Mouse (Mus musculus) ES-Bruce4 (cell line): Measurements from ENCODE around the gene Ssu72.

Source experiments
- CTCF ChIP-seq: IDR thresholded peaks from one replicate; pipeline ENCODE4 v1.8.1; 2011; ENCODE audit warnings: low read depth, low read length
- EP300 ChIP-seq: IDR thresholded peaks from 2 replicates; pipeline ENCODE4 v1.6.1; 2011; ENCODE audit warnings: low read depth, low read length; ENCODE audit not compliant: insufficient read depth
- POLR2A ChIP-seq: IDR thresholded peaks from one replicate; pipeline ENCODE4 v1.8.1; 2011; ENCODE audit warnings: low read length; ENCODE audit not compliant: insufficient read depth

GRCm38 (mm10) chr4:155727993-155728392 is 23.4 kb downstream of the Ssu72 start:
- TF ChIP-seq CTCF = no peak
- TF ChIP-seq POLR2A = no peak
- TF ChIP-seq EP300 = no peak
